Mouse (Mus musculus) neural tube, embryonic 15.5 days (tissue): Measurements from ENCODE around the gene Actr1a. TPM values are rescaled to one million over a fixed set of nuclear protein-coding genes. Genes with fewer than 3 reads are reported as not detected.

Experiments used
- ATAC-seq: fragments of 200-750 bp; cut with Nextera tagmentation; 2 replicates; pipeline ENCODE4 v1.8.0; 2017; ENCODE audit warnings: mild to moderate bottlenecking, moderate TSS enrichment, moderate library complexity; ENCODE audit not compliant: low FRiP score
- H3K27ac ChIP-seq: fragments of 300-500 bp; sonication (generic); replicated peaks from 2 replicates; pipeline ENCODE4 v1.5.1; 2015; ENCODE audit warnings: mild to moderate bottlenecking, inconsistent platforms
- H3K27me3 ChIP-seq: fragments of 300-500 bp; sonication (generic); replicated peaks from 2 replicates; pipeline ENCODE4 v1.6.1; 2015; ENCODE audit warnings: inconsistent platforms
- H3K36me3 ChIP-seq: fragments of 300-500 bp; sonication (generic); 2 replicates; pipeline ENCODE4 v1.6.1; 2015; ENCODE audit warnings: inconsistent platforms
- H3K4me1 ChIP-seq: fragments of 300-500 bp; sonication (generic); 2 replicates; pipeline ENCODE4 v1.6.1; 2015; ENCODE audit warnings: inconsistent platforms
- H3K4me2 ChIP-seq: fragments of 300-500 bp; sonication (generic); 2 replicates; pipeline ENCODE4 v1.6.1; 2015; ENCODE audit warnings: inconsistent platforms, mild to moderate bottlenecking, moderate library complexity
- H3K4me3 ChIP-seq: fragments of 300-500 bp; sonication (generic); replicated peaks from 2 replicates; pipeline ENCODE4 v1.5.1; 2015; ENCODE audit warnings: mild to moderate bottlenecking, inconsistent platforms
- H3K9ac ChIP-seq: fragments of 300-500 bp; sonication (generic); replicated peaks from 2 replicates; pipeline ENCODE4 v1.6.1; 2015; ENCODE audit warnings: mild to moderate bottlenecking, inconsistent platforms
- H3K9me3 ChIP-seq: fragments of 300-500 bp; sonication (generic); replicated peaks from 2 replicates; pipeline ENCODE4 v1.6.1; 2016; ENCODE audit warnings: inconsistent platforms
- WGBS: fragments of 180-500 bp; shearing (Covaris S2); methylation state at CpG from one replicate; pipeline ENCODE4 v1.1.7; 2015; ENCODE audit warnings: mixed read lengths; 5-methylcytosine and 5-hydroxymethylcytosine counted together
- polyA plus RNA-seq: library from polyadenylated mRNA; unstranded; fragments of >200 nt; fragmentation: Nextera tagmentation; extraction: Ambion mirVana; gene quantifications from 2 replicates; pipeline ENCODE4 v1.2.1, GENCODE M21; 2015

Actr1a gene
- 281 and 314 TPM in 2 replicates for polyA plus RNA-seq

DNA sequence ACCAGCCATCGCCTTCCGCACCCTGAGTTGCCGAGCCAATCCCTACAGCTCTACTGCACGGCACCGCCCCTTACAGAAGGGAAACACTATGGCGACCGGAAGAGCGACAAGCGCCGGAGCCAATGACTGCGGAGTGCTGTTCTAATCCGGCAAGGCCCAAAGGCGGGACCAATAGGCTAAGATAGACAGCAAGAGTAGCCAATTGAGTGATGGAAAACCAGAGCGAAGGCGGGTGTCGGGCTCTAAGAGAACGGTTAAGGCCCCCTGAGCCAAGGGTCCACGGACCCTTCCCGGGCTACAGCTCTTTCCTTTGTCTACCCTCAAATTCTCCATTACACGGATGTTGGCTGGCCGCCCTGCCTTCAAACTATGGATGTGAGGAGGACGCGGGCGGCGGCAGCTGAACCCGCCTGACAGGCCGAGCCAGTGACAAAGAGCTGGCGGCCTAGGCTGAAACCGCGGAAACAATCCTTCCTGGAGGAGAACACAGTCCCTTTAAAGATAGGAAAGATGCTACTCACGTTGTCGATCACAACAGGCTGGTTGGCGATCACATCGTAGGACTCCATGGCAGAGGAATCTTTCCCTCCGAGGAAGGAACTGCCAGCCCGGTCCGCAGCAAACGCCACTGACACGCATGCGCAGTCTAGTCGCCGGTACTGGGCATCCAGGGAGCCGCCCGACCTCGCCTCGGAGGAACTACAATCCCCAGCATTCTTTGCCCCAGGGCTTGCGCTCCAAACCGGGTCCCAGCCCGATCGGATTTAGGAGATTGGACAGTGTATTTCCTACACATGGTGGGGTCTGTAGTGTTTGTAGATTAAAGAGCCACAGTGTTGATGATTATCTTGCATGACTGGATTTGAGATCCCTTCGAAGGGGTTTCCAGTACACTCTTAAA, at the start of gene Actr1a:
TSS of gene Actr1a (minus strand) at position 640 of the 901 bp plus-strand sequence.
- Histone ChIP-seq H3K4me1 (peaks cover 68% of the 10 kb centered on the region), H3K9ac (peak within 1 kb of the TSS; percentile 83), H3K4me2 (peak within 1 kb of the TSS; percentile 86), H3K4me3 (peak within 1 kb of the TSS; percentile 94), H3K36me3 (no peaks in the 10 kb centered on the region; the same call in 1 of the 2 replicates), H3K27ac (peak within 1 kb of the TSS; percentile 90), H3K27me3 (no peaks in the 10 kb centered on the region), H3K9me3 (no peaks in the 10 kb centered on the region)
- under 1% methylated on average over 51 of the region's 51 CpGs for WGBS
- peak; percentile 95 for ATAC-seq

DNA sequence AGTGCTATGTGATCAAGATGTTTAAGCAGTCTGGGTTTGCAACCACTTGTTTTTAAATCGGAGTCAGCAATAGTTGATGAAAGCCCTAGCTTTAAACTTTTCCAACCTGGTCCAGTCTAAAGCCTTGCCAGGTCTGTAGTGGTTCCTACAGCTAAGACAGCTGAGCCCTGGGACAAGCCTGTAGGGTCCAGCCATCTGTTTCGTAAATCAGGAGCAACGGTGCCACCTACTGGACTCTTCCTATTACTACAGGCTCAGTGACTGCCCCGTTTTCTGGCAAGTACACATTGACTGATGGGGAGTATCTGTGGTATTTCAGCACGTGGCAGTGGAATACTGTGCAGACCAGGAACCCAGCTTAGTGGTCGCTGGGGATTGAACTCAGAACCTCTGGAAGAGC, 48.7 kb upstream of the Actr1a start:
- Histone ChIP-seq H3K9me3 (no peaks in the 10 kb centered on the region), H3K4me2 (no peak overlapping the region), H3K27ac (peak overlapping the region; percentile 29; the same call in 1 of the 2 replicates), H3K4me3 (no peak overlapping the region), H3K27me3 (no peaks in the 10 kb centered on the region), H3K9ac (no peak overlapping the region), H3K4me1 (peaks cover 34% of the 10 kb centered on the region), H3K36me3 (no peaks in the 10 kb centered on the region)
- ATAC-seq, result peak; percentile 67
- WGBS, result 5% methylated on average over 6 of the region's 6 CpGs

DNA sequence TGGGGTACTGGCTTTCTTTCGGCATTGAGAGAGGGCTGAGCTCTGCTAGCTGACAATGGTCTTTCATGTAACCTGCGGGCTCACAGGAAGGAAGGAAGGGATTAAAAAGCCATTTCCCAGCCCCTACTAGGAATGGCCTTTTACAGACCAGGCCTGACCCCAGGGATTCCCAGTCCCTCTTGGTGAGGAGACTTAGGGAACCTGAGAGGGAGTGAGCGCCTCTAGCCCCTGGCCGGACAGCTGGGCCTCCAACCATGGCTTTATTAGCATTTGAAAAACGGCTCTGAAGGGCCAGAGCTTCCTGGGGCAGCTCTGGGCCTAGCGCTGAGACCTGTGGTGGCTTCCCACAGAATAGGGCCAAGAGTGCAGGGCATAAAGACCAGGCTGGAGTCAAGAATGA, 48.0 kb upstream of the Actr1a start:
- H3K27ac ChIP-seq, result peak overlapping the region; percentile 29; the same call in 1 of the 2 replicates
- no peaks in the 10 kb centered on the region for H3K9me3 ChIP-seq
- peaks cover 34% of the 10 kb centered on the region for H3K4me1 ChIP-seq
- no peak for ATAC-seq
- 9% methylated on average over 6 of the region's 6 CpGs for WGBS
- H3K4me2 ChIP-seq, result no peak overlapping the region
- no peak overlapping the region for H3K4me3 ChIP-seq
- H3K27me3 ChIP-seq, result no peaks in the 10 kb centered on the region
- H3K36me3 ChIP-seq, result no peaks in the 10 kb centered on the region
- no peak overlapping the region for H3K9ac ChIP-seq

DNA sequence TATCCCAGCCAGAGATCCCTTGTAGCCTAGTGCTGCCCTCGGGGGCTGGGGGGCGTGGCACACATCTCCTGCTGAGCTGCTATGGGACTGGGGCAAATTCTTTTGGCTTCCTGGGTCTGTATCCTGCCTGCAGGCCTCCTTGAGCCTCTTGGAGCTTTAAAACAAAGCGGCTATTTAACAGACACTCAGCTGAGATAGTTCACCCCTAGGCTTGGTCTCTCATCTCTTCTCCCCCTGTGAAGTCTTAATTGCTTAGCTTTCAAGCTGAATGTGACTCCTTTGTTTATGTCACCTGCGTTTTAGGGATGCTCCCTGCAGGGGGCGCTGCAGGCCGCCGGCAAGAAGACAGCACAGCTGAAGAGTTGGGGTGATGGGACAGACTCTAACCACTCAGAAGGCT, 39.9 kb upstream of the Actr1a start:
- Histone ChIP-seq H3K9me3 (no peaks in the 10 kb centered on the region), H3K27ac (no peak overlapping the region), H3K4me1 (peaks cover 20% of the 10 kb centered on the region), H3K9ac (no peak overlapping the region), H3K4me2 (no peak overlapping the region), H3K4me3 (no peak overlapping the region), H3K36me3 (no peaks in the 10 kb centered on the region), H3K27me3 (no peaks in the 10 kb centered on the region)
- ATAC-seq, result no peak
- WGBS, result 4% methylated on average over 7 of the region's 7 CpGs

DNA sequence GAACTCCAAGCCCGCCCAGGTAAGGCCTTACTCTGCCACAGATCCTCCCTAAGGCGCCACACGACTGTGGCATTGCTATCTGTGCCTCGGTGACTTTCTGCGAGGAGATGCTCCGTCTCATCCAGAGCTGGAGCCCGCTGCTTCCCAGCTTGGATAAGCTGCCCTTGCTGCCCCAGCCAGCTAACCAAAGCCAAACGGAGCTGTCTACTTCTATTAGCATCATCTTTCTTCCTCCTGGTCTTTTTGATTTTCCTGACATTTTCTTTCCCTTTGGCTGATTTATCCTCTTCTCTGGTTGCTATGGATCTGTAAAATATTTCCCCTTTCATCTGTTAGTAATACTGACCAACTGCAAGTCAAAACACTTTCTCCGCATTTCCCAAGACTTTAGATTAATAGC, 39.0 kb upstream of the Actr1a start:
- no peak for ATAC-seq
- H3K4me1 ChIP-seq, result peaks cover 20% of the 10 kb centered on the region
- no peak overlapping the region for H3K4me3 ChIP-seq
- 76% methylated on average over 9 of the region's 9 CpGs for WGBS
- no peaks in the 10 kb centered on the region for H3K27me3 ChIP-seq
- H3K4me2 ChIP-seq, result no peak overlapping the region
- no peaks in the 10 kb centered on the region for H3K36me3 ChIP-seq
- 0 out of 2 replicates have a peak overlapping the region, but pooled peaks have one; percentile 10 for H3K9ac ChIP-seq
- H3K27ac ChIP-seq, result no peak overlapping the region
- no peaks in the 10 kb centered on the region for H3K9me3 ChIP-seq

DNA sequence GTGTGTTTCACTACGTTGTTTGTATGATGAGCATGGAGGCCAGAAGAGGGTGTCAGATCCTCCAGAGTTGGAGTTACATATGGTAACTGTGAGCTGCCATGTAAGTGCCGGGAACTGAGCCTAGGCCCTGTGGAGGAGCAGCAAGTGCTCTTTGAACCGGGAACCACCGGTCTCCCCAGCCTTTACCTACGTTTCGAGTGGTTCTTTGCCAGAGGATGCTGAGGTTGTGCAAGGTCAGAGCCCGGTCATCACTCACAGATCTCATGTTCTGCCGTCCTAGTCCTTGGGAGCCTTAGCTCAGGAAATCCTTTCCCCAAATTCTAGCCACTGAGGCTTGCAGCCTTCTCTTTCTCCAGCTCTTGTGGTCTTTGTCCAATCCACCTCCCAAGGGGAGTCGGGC, 38.6 kb upstream of the Actr1a start:
- no peaks in the 10 kb centered on the region for H3K27me3 ChIP-seq
- no peak overlapping the region for H3K27ac ChIP-seq
- no peak overlapping the region for H3K4me2 ChIP-seq
- H3K9ac ChIP-seq, result 0 out of 2 replicates have a peak overlapping the region, but pooled peaks have one; percentile 10
- H3K4me3 ChIP-seq, result no peak overlapping the region
- 70% methylated on average over 9 of the region's 9 CpGs for WGBS
- H3K36me3 ChIP-seq, result no peaks in the 10 kb centered on the region
- H3K4me1 ChIP-seq, result peaks cover 20% of the 10 kb centered on the region
- no peaks in the 10 kb centered on the region for H3K9me3 ChIP-seq
- ATAC-seq, result no peak

DNA sequence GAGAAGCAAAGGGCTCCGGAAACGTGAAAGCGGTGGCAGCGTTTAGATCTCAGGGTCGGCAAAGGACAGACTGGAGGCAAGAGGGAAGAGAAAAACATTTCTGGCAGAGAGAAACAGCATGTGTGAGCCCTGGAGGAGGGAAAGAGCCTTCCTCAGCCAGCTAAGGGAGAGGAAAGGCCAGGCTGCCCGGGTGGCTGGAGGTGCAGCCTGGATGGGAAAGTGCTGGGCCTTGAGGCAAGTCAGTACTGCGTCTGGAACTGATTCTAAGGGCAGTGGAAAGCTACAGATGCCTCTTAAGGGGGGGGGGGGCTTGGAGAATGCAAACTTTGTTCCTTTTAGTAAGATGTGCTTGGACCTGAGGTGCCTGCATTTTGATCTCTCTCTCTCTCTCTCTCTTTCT, 38.2 kb upstream of the Actr1a start:
- WGBS, result 62% methylated on average over 7 of the region's 7 CpGs
- Histone ChIP-seq H3K9ac (no peak overlapping the region), H3K36me3 (no peaks in the 10 kb centered on the region), H3K4me1 (peaks cover 20% of the 10 kb centered on the region), H3K27ac (no peak overlapping the region), H3K9me3 (no peaks in the 10 kb centered on the region), H3K27me3 (no peaks in the 10 kb centered on the region), H3K4me3 (no peak overlapping the region), H3K4me2 (no peak overlapping the region)
- ATAC-seq, result no peak

DNA sequence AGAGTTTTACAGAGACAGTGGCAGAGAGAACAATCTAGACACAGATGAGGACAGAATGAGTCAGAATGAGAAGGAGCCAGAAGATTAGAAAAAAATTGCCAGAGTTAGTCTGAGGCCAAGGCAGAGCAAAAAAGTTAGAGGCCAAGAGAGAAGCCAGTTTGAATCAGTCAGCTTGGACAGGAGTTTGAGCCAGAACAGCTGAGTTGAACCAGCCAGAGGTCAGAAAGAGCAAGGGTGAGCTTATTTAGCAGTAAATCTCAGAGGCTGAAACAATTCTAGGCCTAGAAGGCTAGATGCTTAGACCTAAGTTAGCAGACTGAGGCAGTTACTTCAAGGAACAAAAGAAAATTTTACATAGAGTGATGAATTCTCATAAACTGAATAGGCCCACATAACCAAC, 33.7 kb upstream of the Actr1a start:
- Histone ChIP-seq H3K9ac (no peak overlapping the region), H3K27ac (no peak overlapping the region), H3K36me3 (no peaks in the 10 kb centered on the region), H3K4me2 (no peak overlapping the region), H3K27me3 (no peaks in the 10 kb centered on the region), H3K4me1 (peaks cover 2% of the 10 kb centered on the region), H3K4me3 (no peak overlapping the region), H3K9me3 (no peaks in the 10 kb centered on the region)
- ATAC-seq, result no peak

DNA sequence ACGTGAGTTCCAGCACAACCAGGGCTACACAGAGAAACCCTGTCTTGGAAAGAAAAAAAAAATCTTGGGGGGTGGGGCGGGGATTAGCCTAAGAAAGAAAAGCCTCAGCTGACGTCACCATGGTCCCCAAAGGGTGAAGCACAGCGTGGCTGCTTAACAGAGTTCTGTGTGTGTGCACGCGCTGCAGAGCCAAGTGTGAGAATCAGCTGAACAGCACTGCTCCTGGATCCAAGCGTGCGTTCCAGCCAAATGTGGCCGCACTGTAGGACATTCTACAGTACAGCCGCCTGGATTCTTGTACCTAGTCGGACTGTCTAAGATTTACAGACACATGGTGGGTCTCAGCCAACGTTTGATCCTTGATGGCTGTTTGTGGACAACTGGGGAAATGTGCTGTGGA, 30.9 kb upstream of the Actr1a start:
- Histone ChIP-seq H3K4me1 (peaks cover 17% of the 10 kb centered on the region), H3K27ac (peak overlapping the region; percentile 55)
- WGBS, result 65% methylated on average over 12 of the region's 12 CpGs

DNA sequence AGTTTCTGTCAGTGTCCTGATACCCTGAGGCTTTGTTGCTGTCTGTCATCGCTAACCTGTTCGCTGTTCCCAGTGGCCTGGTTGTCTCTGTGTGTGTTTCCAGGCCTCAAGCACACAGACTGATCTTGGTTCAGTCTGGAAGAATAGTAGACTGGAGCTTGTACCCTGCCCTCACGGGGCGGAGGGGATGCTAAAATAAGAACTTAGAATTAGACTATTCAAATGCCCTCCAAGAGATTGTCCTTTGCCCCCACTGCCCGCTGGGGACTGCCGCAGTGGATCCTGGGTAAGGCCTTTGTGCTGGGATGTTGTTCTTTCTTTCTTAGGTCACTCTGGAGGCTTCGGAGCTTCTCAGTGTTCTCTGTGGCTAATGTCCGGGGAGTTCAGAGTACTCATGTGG, 29.7 kb upstream of the Actr1a start:
- H3K36me3 ChIP-seq, result no peaks in the 10 kb centered on the region
- H3K9me3 ChIP-seq, result no peaks in the 10 kb centered on the region
- no peaks in the 10 kb centered on the region for H3K27me3 ChIP-seq
- H3K4me1 ChIP-seq, result peaks cover 19% of the 10 kb centered on the region
- WGBS, result 93% methylated on average over 8 of the region's 8 CpGs
- no peak overlapping the region for H3K4me2 ChIP-seq
- no peak for ATAC-seq
- no peak overlapping the region for H3K4me3 ChIP-seq
- no peak overlapping the region for H3K9ac ChIP-seq
- H3K27ac ChIP-seq, result no peak overlapping the region

More for the DNA sequence above, 30.9 kb upstream of the Actr1a start:
- Histone ChIP-seq H3K4me2 (no peak overlapping the region), H3K27me3 (no peaks in the 10 kb centered on the region), H3K36me3 (no peaks in the 10 kb centered on the region), H3K9me3 (no peaks in the 10 kb centered on the region), H3K9ac (no peak overlapping the region), H3K4me3 (no peak overlapping the region)
- ATAC-seq, result no peak

DNA sequence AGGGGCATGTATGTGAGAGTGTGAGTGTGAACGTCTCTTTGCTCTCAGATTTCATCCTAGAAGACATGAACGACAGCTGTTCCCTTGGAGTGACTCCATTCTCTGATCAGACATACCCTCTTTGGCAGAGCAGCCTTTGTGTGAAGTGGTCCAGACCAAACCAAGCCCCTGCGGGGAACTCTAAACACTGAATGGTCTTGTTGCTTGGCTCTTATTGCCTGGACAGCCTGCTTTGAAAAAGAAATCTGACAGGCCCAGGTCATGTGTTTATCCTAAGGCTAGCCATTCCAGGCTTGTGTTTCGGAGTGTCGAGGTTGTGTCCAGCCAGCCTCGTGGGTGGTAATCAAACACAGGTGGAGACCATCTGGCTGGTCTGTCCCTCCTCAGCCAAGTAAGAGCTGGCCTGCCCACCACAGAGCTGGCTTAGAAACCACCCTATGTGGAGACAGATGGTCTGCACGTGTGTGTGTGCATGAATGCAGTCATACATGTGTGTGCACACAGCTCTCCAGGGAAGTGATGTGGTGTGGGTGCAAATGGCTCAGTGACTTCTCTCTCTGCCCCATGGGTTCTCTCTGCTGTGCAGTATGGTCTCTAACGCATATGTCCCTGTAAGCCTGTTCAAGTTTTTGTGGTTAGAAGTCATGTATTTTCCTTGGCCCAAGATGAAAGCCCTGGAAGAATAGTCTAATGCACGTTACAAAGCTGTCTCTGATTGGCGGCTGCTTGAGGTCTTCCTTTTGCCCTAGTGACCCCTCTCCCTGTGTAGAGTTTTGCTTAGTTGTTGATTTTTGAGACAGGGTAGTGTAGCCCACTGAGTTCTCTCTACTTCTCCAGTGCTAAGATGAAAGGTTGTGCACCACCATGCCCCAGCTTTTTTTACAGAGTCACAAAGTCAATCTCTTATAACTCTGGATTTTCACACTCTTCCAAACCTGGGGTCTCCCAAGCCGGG, 27.1 kb upstream of the Actr1a start:
- Histone ChIP-seq H3K9me3 (no peaks in the 10 kb centered on the region), H3K9ac (no peak overlapping the region), H3K36me3 (no peaks in the 10 kb centered on the region), H3K4me3 (no peak overlapping the region), H3K4me1 (peaks cover 24% of the 10 kb centered on the region), H3K4me2 (no peak overlapping the region), H3K27me3 (no peaks in the 10 kb centered on the region), H3K27ac (peak overlapping the region; percentile 61)
- peak; percentile 65 for ATAC-seq
- WGBS, result 39% methylated on average over 11 of the region's 11 CpGs
